Mouse (Mus musculus): ENCODE measurements around the gene Cdc6. TPM values are rescaled to one million over a fixed set of nuclear protein-coding genes. Genes with fewer than 3 reads are reported as not detected.

The Cdc6 gene
- polyA plus RNA-seq, 1 experiment = 11.8 TPM

DNA sequence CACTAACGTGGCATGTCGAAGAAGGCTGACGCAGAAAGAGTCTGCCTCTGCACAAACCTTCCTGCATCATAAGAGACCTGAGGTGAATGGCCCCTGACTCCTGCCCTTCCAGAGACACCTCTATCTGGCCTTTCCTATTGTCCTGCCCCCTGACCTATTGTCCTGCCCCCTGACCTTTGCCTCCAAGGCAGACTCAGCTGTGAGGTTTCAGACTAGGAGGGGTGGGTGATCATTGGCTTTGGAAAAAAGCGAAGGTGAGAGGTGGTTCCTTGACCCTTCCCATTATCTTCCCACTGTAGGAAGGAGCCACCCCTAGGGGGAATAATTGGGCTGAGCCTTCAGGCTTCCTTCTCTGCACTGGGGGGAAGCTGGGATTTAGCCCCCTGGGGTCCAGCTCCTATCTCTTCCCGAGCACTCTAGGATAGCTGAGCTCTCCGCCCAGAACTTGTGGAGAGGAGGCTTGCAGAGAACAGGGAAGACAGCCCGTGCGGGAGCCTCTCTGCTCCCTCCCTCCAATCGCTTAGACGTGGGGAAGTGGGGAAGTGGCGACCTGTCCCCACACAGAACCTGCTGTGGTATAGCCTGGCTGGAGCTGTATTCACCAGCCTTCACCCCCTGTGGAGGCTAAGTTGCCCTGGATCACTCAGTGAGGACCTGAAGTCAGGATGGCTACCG, 55.0 kb downstream of the Cdc6 start:
- peak overlapping the region; percentile 82 for H3K4me3 ChIP-seq (ENCODE audit: insufficient read depth, low read length)
- TF ChIP-seq CTCF (IDR thresholded peaks at IDR 0.05; ENCODE audit: borderline replicate concordance, insufficient read depth, low read length) (no peak), POLR2A (IDR thresholded peaks at IDR 0.05; ENCODE audit: low read depth, low read length) (no peak)
- peaks cover 17% of the 10 kb centered on the region for H3K4me1 ChIP-seq (ENCODE audit: control insufficient read depth, insufficient read depth, low read length)
- H3K27ac ChIP-seq (ENCODE audit: insufficient read depth, low read length) = peak overlapping the region; percentile 76

DNA sequence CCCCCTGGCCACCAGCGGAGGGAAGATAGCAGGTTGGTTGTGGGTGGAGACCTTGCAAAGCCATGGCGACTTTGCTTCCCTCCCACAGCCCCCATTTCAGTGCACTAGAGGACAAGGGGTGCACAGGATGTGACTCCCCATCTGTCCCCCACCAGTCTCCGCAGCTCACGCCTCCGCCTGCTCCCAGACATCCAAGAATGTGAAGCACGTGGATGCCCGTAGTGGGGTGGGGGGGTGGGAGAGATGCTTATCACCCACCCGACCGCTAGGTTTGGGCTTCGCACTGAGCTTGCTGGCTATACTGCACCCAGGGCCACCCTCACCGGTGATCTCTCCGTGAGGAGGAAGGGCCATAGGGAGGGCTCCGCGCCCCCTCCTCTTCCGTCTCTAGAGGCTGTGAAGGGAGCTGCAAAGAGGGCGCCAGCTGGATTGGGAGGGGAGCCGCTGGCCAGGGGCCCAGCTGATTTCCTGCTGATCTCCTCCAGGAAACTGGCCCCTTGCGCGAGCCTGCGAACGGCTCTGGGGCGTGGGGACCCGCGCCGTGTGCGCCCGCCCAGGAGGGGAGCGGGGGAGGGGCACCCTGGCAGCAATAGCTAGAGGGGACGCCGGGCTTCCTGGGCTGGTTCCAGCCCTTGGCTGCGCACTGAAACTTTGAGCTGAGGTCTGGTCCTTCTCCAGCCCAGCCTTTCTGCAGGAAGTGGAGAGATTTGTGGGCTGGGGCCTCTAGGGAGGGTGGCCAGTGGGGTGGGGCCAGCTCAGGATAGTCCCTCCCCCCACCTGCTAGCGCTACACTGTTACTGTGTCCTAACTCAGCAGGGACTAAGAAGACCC, 55.8 kb downstream of the Cdc6 start:
- Histone ChIP-seq H3K4me3 (ENCODE audit: insufficient read depth, low read length) (peak overlapping the region; percentile 82), H3K4me1 (ENCODE audit: control insufficient read depth, insufficient read depth, low read length) (peaks cover 23% of the 10 kb centered on the region), H3K27ac (ENCODE audit: insufficient read depth, low read length) (peak overlapping the region; percentile 76)
- TF ChIP-seq POLR2A (IDR thresholded peaks at IDR 0.05; ENCODE audit: low read depth, low read length) = no peak
- TF ChIP-seq CTCF (IDR thresholded peaks at IDR 0.05; ENCODE audit: borderline replicate concordance, insufficient read depth, low read length) = no peak

DNA sequence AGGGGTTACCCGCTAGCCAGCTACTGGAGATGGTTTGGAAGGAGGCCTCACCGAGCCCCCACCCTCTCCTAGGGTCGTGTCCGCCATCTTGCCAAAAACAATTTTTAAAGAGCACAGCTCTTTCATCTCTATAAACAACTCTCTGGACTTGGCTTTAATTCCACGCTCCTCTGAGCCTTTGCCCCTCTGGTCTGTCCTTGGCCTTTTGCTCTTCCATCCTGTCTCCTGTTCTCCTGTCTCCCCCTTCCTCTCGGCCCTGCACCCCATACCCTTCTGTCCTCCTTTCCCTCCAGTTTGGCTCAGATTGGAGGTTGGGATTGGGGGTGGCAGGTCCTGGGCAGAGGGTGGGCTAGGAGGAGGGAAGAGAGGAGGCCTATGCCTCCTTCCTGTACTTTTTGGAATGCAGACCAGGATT, 56.6 kb downstream of the Cdc6 start:
- Histone ChIP-seq H3K4me3 (ENCODE audit: insufficient read depth, low read length) (peak overlapping the region; percentile 23), H3K4me1 (ENCODE audit: control insufficient read depth, insufficient read depth, low read length) (peaks cover 31% of the 10 kb centered on the region), H3K27ac (ENCODE audit: insufficient read depth, low read length) (peak overlapping the region; percentile 45)
- no peak for TF ChIP-seq POLR2A (IDR thresholded peaks at IDR 0.05; ENCODE audit: low read depth, low read length)
- no peak for TF ChIP-seq CTCF (IDR thresholded peaks at IDR 0.05; ENCODE audit: borderline replicate concordance, insufficient read depth, low read length)

DNA sequence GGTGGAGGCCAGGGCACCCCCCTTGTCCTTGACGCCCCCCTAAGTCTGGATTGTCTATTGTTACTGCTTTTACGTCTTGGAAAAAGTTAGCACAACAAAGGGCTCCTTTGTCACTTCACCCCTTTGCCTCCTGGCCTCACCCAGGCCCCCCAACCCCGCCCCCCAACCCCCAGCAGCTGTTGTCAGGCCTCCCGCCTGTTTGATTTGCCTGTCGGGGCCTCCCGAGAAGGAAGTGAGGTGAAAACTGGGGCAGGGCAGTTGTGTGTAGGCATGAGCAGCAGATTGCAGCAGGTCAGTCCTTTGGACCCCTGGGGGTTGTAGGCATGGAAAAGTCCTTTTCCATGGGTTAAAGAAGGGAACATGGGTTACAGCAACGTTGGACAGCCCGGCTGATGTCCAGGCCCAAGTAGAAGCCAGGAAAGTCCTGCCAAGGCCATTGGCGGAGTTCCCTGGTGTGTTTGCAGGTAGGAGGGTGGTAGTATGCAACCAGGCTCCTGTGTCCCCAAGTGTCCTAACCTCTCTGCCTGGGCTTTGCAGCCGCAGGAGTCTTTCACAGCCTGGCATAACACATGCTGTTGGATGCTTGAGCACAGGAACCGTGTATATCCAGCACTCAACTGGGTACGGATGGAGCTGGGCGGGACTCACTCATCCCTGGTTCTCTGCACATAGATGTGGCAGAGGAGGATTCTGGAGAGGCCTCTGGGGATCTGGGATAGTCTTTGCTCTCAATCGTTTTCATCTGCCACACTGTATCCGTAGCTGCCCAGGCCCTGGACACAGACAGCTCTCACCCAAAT, 57.2 kb downstream of the Cdc6 start:
- TF ChIP-seq CTCF (IDR thresholded peaks at IDR 0.05; ENCODE audit: borderline replicate concordance, insufficient read depth, low read length) (no peak), POLR2A (IDR thresholded peaks at IDR 0.05; ENCODE audit: low read depth, low read length) (no peak)

DNA sequence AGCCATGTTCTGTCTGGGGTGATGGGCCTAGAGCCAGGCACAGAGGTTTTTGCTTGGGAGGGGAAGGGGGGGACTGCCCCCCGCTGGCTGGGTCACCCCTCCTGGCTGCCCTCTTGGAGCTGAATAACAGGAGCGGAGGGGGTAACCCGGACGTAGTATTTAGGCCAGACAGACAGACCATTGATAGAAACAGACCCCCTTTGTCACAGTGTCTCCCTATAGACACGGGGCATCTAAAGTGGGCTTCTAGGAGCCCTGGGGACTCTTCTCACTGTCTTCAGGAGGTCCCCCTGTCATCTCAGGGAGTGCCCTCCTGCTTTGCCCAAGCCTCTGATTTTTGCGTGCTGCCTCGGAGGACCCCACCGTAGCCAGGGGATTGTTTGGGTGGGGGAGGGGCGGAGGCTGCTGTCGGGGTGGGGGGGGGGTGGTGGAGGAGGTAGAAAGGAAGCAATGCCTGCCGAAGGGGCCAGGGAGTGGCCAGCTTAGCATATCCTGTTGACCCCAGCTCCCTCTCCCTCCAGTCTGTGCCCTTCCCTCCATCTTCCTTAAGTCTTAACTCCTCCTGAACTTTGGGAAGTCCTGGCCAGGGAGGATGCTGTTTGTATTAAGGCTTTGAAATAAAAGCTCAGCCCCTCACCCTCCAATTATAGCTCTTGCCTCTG, 57.9 kb downstream of the Cdc6 start:
- Histone ChIP-seq H3K27ac (ENCODE audit: insufficient read depth, low read length) (no peak overlapping the region), H3K4me3 (ENCODE audit: insufficient read depth, low read length) (no peak overlapping the region), H3K4me1 (ENCODE audit: control insufficient read depth, insufficient read depth, low read length) (peaks cover 40% of the 10 kb centered on the region)
- TF ChIP-seq POLR2A (IDR thresholded peaks at IDR 0.05; ENCODE audit: low read depth, low read length) (no peak), CTCF (IDR thresholded peaks at IDR 0.05; ENCODE audit: borderline replicate concordance, insufficient read depth, low read length) (no peak)

More for the DNA sequence above, 57.2 kb downstream of the Cdc6 start:
- Histone ChIP-seq H3K4me3 (ENCODE audit: insufficient read depth, low read length) (no peak overlapping the region), H3K27ac (ENCODE audit: insufficient read depth, low read length) (no peak overlapping the region), H3K4me1 (ENCODE audit: control insufficient read depth, insufficient read depth, low read length) (peaks cover 33% of the 10 kb centered on the region)

DNA sequence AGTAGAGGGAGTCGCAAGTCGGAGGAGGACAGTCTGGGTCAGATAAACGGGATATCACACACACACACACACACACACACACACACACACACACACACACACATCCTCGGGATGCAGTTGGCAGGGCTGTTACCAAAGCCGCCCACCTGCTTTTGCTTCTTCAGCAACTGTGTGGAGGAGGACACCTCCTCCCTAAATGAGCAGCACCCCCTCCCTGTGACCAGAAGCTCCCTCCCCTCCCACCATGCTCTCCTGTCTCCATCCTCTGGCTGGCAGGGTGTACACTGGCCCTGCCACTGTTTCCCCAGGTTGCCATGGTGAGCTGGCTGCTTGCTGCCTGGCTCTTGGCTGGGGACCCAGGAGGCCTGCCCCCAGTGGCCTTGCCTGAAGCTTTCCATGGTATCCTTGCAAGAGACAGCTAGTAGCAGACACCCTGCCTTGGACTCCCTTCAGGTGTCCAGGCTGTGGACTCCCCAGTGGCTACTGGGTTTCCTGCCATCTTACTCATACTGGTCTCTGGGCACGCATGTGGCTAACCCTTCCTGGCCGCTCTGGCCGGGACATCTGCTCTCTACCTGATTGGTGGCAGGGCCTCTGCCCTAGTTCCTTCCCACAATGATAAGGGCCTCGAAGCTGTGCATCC, 59.0 kb downstream of the Cdc6 start:
- Histone ChIP-seq H3K4me1 (ENCODE audit: control insufficient read depth, insufficient read depth, low read length) (peaks cover 45% of the 10 kb centered on the region), H3K27ac (ENCODE audit: insufficient read depth, low read length) (no peak overlapping the region), H3K4me3 (ENCODE audit: insufficient read depth, low read length) (no peak overlapping the region)
- no peak for TF ChIP-seq CTCF (IDR thresholded peaks at IDR 0.05; ENCODE audit: borderline replicate concordance, insufficient read depth, low read length)
- no peak for TF ChIP-seq POLR2A (IDR thresholded peaks at IDR 0.05; ENCODE audit: low read depth, low read length)

DNA sequence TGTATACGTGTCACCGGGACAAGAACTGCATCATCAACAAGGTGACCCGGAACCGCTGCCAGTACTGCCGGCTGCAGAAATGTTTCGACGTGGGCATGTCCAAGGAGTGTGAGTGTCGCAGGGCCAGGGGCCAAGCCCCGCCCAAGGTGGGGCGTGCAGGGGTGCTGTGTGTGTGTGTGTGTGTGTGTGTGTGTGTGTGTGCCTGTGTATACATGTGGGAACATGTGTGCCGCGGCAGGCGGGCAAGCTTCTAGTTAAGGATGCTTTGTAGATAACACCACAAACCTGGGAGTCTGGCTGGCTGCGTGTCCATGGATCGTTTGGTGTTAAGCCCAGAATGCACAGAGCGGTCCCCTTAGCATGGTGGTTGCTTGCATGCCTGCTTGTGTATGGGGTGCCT, 60.5 kb downstream of the Cdc6 start:
- Histone ChIP-seq H3K27ac (ENCODE audit: insufficient read depth, low read length) (peak overlapping the region; percentile 0; the same call in 1 of the 2 replicates), H3K4me3 (ENCODE audit: insufficient read depth, low read length) (no peak overlapping the region), H3K4me1 (ENCODE audit: control insufficient read depth, insufficient read depth, low read length) (peaks cover 45% of the 10 kb centered on the region)
- no peak for TF ChIP-seq POLR2A (IDR thresholded peaks at IDR 0.05; ENCODE audit: low read depth, low read length)
- TF ChIP-seq CTCF (IDR thresholded peaks at IDR 0.05; ENCODE audit: borderline replicate concordance, insufficient read depth, low read length) = no peak

DNA sequence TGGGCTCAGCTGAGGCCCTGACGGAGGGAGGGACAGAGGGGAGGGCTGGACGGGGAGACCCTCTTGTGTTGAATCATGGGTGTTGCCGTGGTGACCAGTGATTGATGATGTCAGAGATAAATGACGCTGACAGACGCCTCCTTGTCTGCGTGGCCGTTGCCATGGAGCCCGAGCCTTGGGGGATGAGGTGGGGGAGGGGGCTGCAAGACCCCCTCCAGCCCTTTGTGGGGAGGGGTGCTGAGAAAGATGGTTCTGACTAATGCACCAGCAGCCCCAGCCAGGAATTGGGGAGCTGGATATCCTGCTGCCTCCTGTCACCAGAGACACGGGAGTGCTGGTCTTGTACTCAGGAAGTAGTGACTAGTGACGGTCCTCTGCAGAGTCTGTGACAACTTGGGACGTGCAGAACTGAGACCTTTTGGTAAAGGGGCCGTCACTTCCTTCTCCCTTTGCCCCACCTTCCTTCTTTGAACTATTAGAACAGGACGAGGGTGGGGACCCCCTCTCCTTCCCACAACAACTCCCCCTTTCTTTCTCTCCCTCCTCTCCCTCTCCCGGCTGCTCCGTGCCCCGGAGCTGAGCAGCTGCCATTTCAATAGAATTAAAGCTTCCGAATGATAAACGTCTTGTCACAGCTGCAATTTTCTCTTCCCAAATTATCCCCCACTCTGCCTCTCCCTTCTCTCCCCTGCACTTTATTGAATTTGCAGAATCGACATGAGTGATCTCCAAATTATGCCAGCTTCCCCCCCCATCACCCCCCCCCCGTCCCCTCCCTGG, 61.3 kb downstream of the Cdc6 start:
- no peak overlapping the region for H3K4me3 ChIP-seq (ENCODE audit: insufficient read depth, low read length)
- H3K27ac ChIP-seq (ENCODE audit: insufficient read depth, low read length) = peak overlapping the region; percentile 0; the same call in 1 of the 2 replicates
- H3K4me1 ChIP-seq (ENCODE audit: control insufficient read depth, insufficient read depth, low read length) = peaks cover 45% of the 10 kb centered on the region
- TF ChIP-seq CTCF (IDR thresholded peaks at IDR 0.05; ENCODE audit: borderline replicate concordance, insufficient read depth, low read length) = no peak
- TF ChIP-seq POLR2A (IDR thresholded peaks at IDR 0.05; ENCODE audit: low read depth, low read length) = no peak

All from embryonic fibroblast, embryonic 13.5 days (primary cell).